Mouse (Mus musculus) adrenal gland, adult 18-20 months (tissue): ENCODE data around the gene Uvrag. TPM values are rescaled to one million over a fixed set of nuclear protein-coding genes. Genes with fewer than 3 reads are reported as not detected.

ENCODE experiments used
- DNase-seq, 2 experiments: peaks; one replicate each; pipeline ENCODE4 v3.0.0; 2021 to 2022; ENCODE audit warnings: low spot score in 2 of 2
- total RNA-seq, 2 experiments: library from RNA; stranded (reverse); gene quantifications; 1 replicate in 1 of 2; 2 replicates in 1 of 2; pipeline ENCODE4 v1.2.3; 2021

Uvrag gene
- total RNA-seq, 2 experiments from 2014 or later: 15.4 to 29.0 TPM

- no peak for DNase-seq
Measured at GRCm38 (mm10) chr7:98897323-98897722, 243.6 kb downstream of the Uvrag start.

GRCm38 (mm10) chr7:98895501-98896095 lies 245.3 kb downstream of the Uvrag start:
- no peak for DNase-seq

GRCm38 (mm10) chr7:98894768-98895167 lies 246.2 kb downstream of the Uvrag start:
- DNase-seq: no peak

GRCm38 (mm10) chr7:98894305-98894704 lies 246.6 kb downstream of the Uvrag start:
- no peak for DNase-seq

- no peak for DNase-seq
Measured at GRCm38 (mm10) chr7:98893144-98893543, 247.8 kb downstream of the Uvrag start.

GRCm38 (mm10) chr7:98889211-98889610 lies 251.7 kb downstream of the Uvrag start:
- DNase-seq: no peak

- no peak for DNase-seq
Measured at GRCm38 (mm10) chr7:98888810-98889209, 252.1 kb downstream of the Uvrag start.

GRCm38 (mm10) chr7:98887811-98888261 lies 253.1 kb downstream of the Uvrag start:
- DNase-seq: no peak

GRCm38 (mm10) chr7:98881887-98882286 lies 259.1 kb downstream of the Uvrag start:
- no peak for DNase-seq

GRCm38 (mm10) chr7:98879176-98879575 lies 261.8 kb downstream of the Uvrag start:
- DNase-seq: no peak

GRCm38 (mm10) chr7:98876119-98876518 lies 264.8 kb downstream of the Uvrag start:
- no peak for DNase-seq

GRCm38 (mm10) chr7:98875390-98875990 lies 265.5 kb downstream of the Uvrag start:
- DNase-seq: no peak

- peak in 1 of 2 experiments; percentile 40 for DNase-seq
Measured at GRCm38 (mm10) chr7:98874411-98874951, 266.5 kb downstream of the Uvrag start.

- no peak for DNase-seq
Measured at GRCm38 (mm10) chr7:98873316-98873715, 267.6 kb downstream of the Uvrag start.

- DNase-seq: no peak
Measured at GRCm38 (mm10) chr7:98871882-98872281, 269.1 kb downstream of the Uvrag start.

GRCm38 (mm10) chr7:98870791-98871190 lies 270.1 kb downstream of the Uvrag start:
- DNase-seq: no peak

GRCm38 (mm10) chr7:98869070-98869469 lies 271.9 kb downstream of the Uvrag start:
- no peak for DNase-seq

- no peak for DNase-seq
Measured at GRCm38 (mm10) chr7:98867794-98868150, 273.2 kb downstream of the Uvrag start.

- no peak for DNase-seq
Measured at GRCm38 (mm10) chr7:98867053-98867793, 273.7 kb downstream of the Uvrag start.

- no peak for DNase-seq
Measured at GRCm38 (mm10) chr7:98863969-98864718, 276.8 kb downstream of the Uvrag start.

GRCm38 (mm10) chr7:98862994-98863393 lies 277.9 kb downstream of the Uvrag start:
- DNase-seq: no peak
